Mouse (Mus musculus) right cerebral cortex, adult 18-20 months (tissue): ENCODE measurements around the gene Fau.

Experiments used
- DNase-seq: peaks from one replicate; pipeline ENCODE4 v3.0.0; 2022; ENCODE audit warnings: mixed read lengths

The Fau gene

GRCm38 (mm10) chr19:6076564-6077393 lies 19.1 kb downstream of the Fau start, which contains the start of gene Vps51:
Vps51 (minus strand) TSS chr19:6077231.
- DNase-seq = peak; percentile 88

GRCm38 (mm10) chr19:6079983-6080480 lies 22.4 kb downstream of the Fau start, which contains the start of gene Tmem262:
Tmem262 (plus strand) TSS chr19:6080033.
- no peak for DNase-seq

- DNase-seq = no peak
Measured at GRCm38 (mm10) chr19:6082156-6082555, 24.5 kb downstream of the Fau start, which contains the start of gene Gm28374. Gm28374 (minus strand) TSS chr19:6082256.

GRCm38 (mm10) chr19:6084478-6085248 lies 27.0 kb downstream of the Fau start, which contains the start of the genes Zfpl1 and Cdca5:
Zfpl1 (minus strand) TSS chr19:6084956.
Cdca5 (plus strand) TSS chr19:6084983.
- DNase-seq = peak; percentile 98

- no peak for DNase-seq
Measured at GRCm38 (mm10) chr19:6085417-6085879, 27.8 kb downstream of the Fau start.

- no peak for DNase-seq
Measured at GRCm38 (mm10) chr19:6088841-6089240, 31.2 kb downstream of the Fau start.

- no peak for DNase-seq
Measured at GRCm38 (mm10) chr19:6094119-6094518, 36.5 kb downstream of the Fau start, which contains the start of gene AC131692.1. AC131692.1 (plus strand) TSS chr19:6094419.

DNA sequence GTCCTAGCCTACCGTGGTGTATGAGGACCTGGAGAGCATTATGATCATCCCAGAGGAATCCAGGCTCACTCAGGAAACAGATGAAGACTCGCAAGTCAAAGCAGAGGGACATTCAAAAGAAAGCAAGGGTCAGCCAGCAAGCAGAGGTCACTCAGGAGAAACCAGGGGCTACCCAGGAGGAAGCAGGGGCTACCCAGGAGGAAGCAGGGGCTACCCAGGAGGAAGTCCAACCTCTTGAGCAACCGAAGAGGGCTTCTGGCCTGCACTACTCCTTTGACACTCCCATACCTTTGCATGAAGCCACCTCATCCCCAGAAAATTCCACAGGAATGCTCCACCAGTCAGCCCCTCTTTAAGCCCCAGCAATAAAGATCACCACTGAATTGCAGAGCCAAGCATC lies 40.2 kb downstream of the Fau start:
- DNase-seq = no peak

DNA sequence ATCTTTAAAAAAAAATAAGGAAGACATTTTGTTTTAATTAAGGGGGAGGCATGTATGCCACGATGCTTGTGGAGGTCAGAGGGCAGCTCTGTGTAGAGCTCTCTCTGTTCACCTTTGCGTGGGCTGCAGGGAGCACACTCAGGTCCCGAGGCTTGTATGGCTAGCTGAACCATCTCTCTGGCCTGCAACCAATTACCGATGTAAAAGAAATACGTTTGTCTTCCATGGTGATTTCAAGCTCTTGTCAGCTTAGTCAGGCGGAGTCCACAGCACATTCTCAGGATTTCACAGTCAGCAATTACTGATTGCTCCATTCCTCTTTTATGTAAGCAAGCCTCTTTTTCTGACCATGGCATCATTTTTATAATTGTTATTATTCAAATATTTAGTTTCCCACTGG lies 43.5 kb downstream of the Fau start:
- DNase-seq = no peak

DNA sequence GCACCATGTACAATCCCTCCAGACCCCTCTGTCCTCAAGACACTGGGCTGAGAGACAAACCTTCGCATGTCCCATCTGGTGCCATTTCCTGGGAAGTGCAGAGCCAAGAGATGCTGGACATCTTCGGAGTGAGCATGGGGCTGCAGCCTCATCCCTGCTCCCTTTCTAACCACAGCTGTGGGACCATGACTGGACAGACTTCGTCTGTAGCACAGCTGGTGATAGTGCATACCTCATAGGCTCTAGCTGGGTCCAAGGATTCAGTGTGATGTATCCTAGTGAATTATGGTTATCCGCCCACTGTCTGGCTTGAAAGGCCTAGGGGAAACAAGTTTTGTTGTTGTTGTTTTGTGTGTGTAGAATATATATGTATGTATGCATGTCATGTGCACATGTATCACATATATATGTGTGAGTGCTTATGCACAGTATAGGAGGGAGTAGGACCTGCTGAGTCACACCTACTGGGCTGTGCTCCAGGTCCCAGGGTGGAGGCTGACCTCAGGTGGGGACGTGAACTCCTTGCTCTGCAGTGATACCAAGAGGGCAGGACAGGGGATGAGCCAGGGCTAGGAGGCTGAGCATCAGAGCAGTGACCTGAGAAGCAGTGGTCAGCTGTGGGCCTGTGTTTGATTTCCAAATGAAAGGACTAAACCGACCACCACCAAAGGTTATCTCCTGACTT lies 44.7 kb downstream of the Fau start:
- DNase-seq = no peak

DNA sequence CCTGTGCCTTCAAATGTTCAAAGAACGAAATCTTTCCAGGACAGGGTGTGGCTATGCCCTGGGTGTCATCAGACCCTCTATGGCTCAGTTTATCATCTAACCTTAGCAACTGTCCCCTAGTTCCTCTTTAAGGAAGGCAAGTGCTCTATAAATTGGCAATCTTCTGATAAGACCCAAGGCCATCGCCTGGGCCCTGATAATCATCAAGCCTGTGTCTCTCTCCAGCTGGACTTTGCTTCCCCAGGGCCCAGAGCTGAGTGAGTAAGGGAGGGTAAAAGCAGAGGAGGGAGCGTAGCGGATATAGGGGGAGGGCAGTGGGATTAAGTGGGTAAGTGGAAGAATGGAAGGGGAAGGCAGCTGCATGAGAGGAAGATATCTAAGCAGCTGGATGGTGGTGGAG lies 46.8 kb downstream of the Fau start:
- no peak for DNase-seq

DNA sequence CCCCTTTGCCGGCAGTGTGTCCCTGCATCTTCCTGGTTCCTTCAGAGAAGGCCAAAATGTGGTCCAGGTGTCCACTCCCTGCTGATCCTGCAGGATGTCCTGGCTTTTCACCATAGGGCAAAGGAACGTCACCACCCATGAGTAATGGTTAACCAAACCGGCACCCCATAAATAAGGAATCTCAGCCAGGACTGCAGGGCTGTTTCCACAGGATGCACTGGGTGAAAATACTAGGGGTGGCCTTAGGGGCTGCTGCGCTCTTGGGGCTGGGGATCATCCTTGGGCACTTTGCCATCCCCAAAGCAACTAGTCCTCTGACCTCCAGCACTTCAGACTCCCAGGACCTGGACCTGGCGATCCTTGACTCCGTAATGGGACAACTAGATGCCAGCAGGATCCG lies 47.9 kb downstream of the Fau start, which contains the start of gene Naaladl1:
Gene Naaladl1, plus strand, starts transcription at position 197 of the 400 bp plus-strand sequence.
- no peak for DNase-seq
